Mouse (Mus musculus) ovary, postnatal 36 days (tissue): Measurements from ENCODE around the gene Gm10065.
A peak's percentile ranks its signal among the peaks of the same experiment; 100 is the strongest.
"Not testable (repeated sequence)": the region's sequence is repeated elsewhere in the genome, so short reads cannot be mapped to it uniquely, and the experiment has no call there.

Experiments
- DNase-seq: peaks from one replicate; pipeline ENCODE4 v3.0.0; 2022; ENCODE audit warnings: low spot score, mixed read lengths

Gm10065 gene

GRCm38 (mm10) chr13:21478759-21479670 lies at the start of gene Gm10065, which contains the start of gene Zkscan4:
Gene Gm10065, minus strand, starts transcription at chr13:21479441.
Gene Zkscan4, plus strand, starts transcription at chr13:21478907.
- DNase-seq, result peak; percentile 49

- peak; percentile 80 for DNase-seq
Measured at GRCm38 (mm10) chr13:21506221-21506649, 27.0 kb upstream of the Gm10065 start.

GRCm38 (mm10) chr13:21502296-21502695 lies 23.1 kb upstream of the Gm10065 start:
- no peak for DNase-seq

GRCm38 (mm10) chr13:21501182-21501581 lies 21.9 kb upstream of the Gm10065 start, which contains the start of gene Gm11273:
Gene Gm11273, minus strand, starts transcription at chr13:21501418.
- not testable (repeated sequence) for DNase-seq

GRCm38 (mm10) chr13:21495080-21495479 lies 15.8 kb upstream of the Gm10065 start, which contains the start of gene AK157302:
Gene AK157302, plus strand, starts transcription at chr13:21495223.
- peak; percentile 9 for DNase-seq

GRCm38 (mm10) chr13:21492847-21493246 lies 13.6 kb upstream of the Gm10065 start:
- DNase-seq, result no peak

GRCm38 (mm10) chr13:21486881-21487280 lies 7.6 kb upstream of the Gm10065 start:
- DNase-seq, result no peak

- no peak for DNase-seq
Measured at GRCm38 (mm10) chr13:21472427-21472826, 6.8 kb downstream of the Gm10065 start.

- no peak for DNase-seq
Measured at GRCm38 (mm10) chr13:21469097-21469496, 10.1 kb downstream of the Gm10065 start.

- DNase-seq, result peak; percentile 83
Measured at GRCm38 (mm10) chr13:21468061-21469019, 10.9 kb downstream of the Gm10065 start, which contains the start of gene Nkapl. Gene Nkapl, minus strand, starts transcription at chr13:21468509.

- DNase-seq, result no peak
Measured at GRCm38 (mm10) chr13:21467336-21467735, 11.9 kb downstream of the Gm10065 start.

- not testable (repeated sequence) for DNase-seq
Measured at GRCm38 (mm10) chr13:21462516-21462915, 16.7 kb downstream of the Gm10065 start.

GRCm38 (mm10) chr13:21456347-21456746 lies 22.9 kb downstream of the Gm10065 start:
- DNase-seq, result no peak

GRCm38 (mm10) chr13:21454133-21454532 lies 25.1 kb downstream of the Gm10065 start:
- no peak for DNase-seq

GRCm38 (mm10) chr13:21453449-21453848 lies 25.8 kb downstream of the Gm10065 start, which contains the start of gene Zscan26:
Gene Zscan26, minus strand, starts transcription at chr13:21453730.
- peak; percentile 80 for DNase-seq

GRCm38 (mm10) chr13:21453042-21453441 lies 26.2 kb downstream of the Gm10065 start:
- no peak for DNase-seq

GRCm38 (mm10) chr13:21447856-21448614 lies 31.2 kb downstream of the Gm10065 start:
- no peak for DNase-seq

- DNase-seq, result no peak
Measured at GRCm38 (mm10) chr13:21446796-21447195, 32.4 kb downstream of the Gm10065 start.

- no peak for DNase-seq
Measured at GRCm38 (mm10) chr13:21441207-21441572, 38.1 kb downstream of the Gm10065 start.

- peak; percentile 75 for DNase-seq
Measured at GRCm38 (mm10) chr13:21440503-21441206, 38.6 kb downstream of the Gm10065 start, which contains the start of gene Pgbd1. Gene Pgbd1, minus strand, starts transcription at chr13:21441058.
